Mouse (Mus musculus) embryonic facial prominence, embryonic 12.5 days (tissue): ENCODE results near the gene Zmym1. TPM values are rescaled to one million over a fixed set of nuclear protein-coding genes. Genes with fewer than 3 reads are reported as not detected.
A peak's percentile ranks its signal among the peaks of the same experiment; 100 is the strongest.

Source experiments
- ATAC-seq: fragments of 200-750 bp; cut with Nextera tagmentation; 2 replicates; pipeline ENCODE4 v1.8.0; 2017; ENCODE audit not compliant: insufficient number of reproducible peaks, insufficient read depth, low FRiP score, low TSS enrichment
- H3K27ac ChIP-seq: fragments of 300-500 bp; sonication (generic); 2 replicates; pipeline ENCODE4 v1.5.1; 2016; ENCODE audit warnings: mild to moderate bottlenecking
- H3K27me3 ChIP-seq: fragments of 300-500 bp; sonication (generic); 2 replicates; pipeline ENCODE4 v1.6.1; 2016; ENCODE audit warnings: mild to moderate bottlenecking, moderate library complexity
- H3K36me3 ChIP-seq: fragments of 300-500 bp; sonication (generic); 2 replicates; pipeline ENCODE4 v1.6.1; 2016; ENCODE audit warnings: mild to moderate bottlenecking
- H3K4me1 ChIP-seq: fragments of 300-500 bp; sonication (generic); 2 replicates; pipeline ENCODE4 v1.6.1; 2016
- H3K4me2 ChIP-seq: fragments of 300-500 bp; sonication (generic); replicated peaks from 2 replicates; pipeline ENCODE4 v1.6.1; 2016; ENCODE audit warnings: mild to moderate bottlenecking, moderate library complexity
- H3K4me3 ChIP-seq: fragments of 300-500 bp; sonication (generic); 2 replicates; pipeline ENCODE4 v1.5.1; 2016; ENCODE audit warnings: mild to moderate bottlenecking
- H3K9ac ChIP-seq: fragments of 300-500 bp; sonication (generic); 2 replicates; pipeline ENCODE4 v1.6.1; 2016; ENCODE audit warnings: mild to moderate bottlenecking, moderate library complexity
- H3K9me3 ChIP-seq: fragments of 300-500 bp; sonication (generic); 2 replicates; pipeline ENCODE4 v1.6.1; 2016; ENCODE audit warnings: mild to moderate bottlenecking, moderate library complexity
- WGBS: fragments of 180-500 bp; shearing (Covaris S2); methylation state at CpG from one replicate; pipeline ENCODE4 v1.1.7; 2016; 5-methylcytosine and 5-hydroxymethylcytosine counted together
- polyA plus RNA-seq: library from polyadenylated mRNA; unstranded; fragments of >200 nt; fragmentation: Nextera tagmentation; extraction: Ambion mirVana; gene quantifications from 2 replicates; pipeline ENCODE4 v1.2.1, GENCODE M21; 2016

Zmym1 gene
- polyA plus RNA-seq, 1 experiment from 2014 or later, result 27.1 TPM

GRCm38 (mm10) chr4:127054522-127055198, 6.3 kb downstream of the Zmym1 start:
- Histone ChIP-seq H3K9ac (no peak overlapping the region), H3K27ac (no peak overlapping the region), H3K9me3 (no peaks in the 10 kb centered on the region), H3K4me2 (no peak overlapping the region), H3K4me1 (no peaks in the 10 kb centered on the region), H3K4me3 (no peak overlapping the region), H3K36me3 (peaks cover 58% of the 10 kb centered on the region), H3K27me3 (no peaks in the 10 kb centered on the region)
- no peak for ATAC-seq
- 80% methylated on average over 7 of the region's 7 CpGs for WGBS

GRCm38 (mm10) chr4:127053071-127053470, 7.9 kb downstream of the Zmym1 start:
- no peaks in the 10 kb centered on the region for H3K27me3 ChIP-seq
- H3K36me3 ChIP-seq, result peaks cover 64% of the 10 kb centered on the region
- no peak overlapping the region for H3K9ac ChIP-seq
- no peak for ATAC-seq
- H3K4me3 ChIP-seq, result no peak overlapping the region
- H3K4me1 ChIP-seq, result no peaks in the 10 kb centered on the region
- no peak overlapping the region for H3K27ac ChIP-seq
- H3K4me2 ChIP-seq, result no peak overlapping the region
- H3K9me3 ChIP-seq, result no peaks in the 10 kb centered on the region
- WGBS, result 89% methylated on average over 5 of the region's 5 CpGs

DNA sequence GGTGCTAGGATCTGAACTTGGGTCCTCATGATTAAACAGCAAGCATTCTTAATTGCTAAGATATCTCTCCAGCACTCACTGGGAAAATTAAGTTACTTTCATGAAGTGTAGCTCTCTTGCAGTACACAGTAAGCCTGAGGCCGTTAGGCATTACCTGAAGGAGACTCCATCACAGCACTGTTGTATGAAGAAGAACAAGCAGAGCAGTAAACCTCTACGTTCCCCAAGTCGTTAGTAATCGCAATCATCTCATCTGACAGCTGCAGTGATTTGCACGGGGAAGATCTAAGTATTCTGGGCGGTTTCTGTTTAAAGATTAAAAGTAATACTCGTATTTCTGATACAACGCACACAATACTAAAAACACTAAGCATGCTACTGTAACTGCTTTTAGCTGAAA, 9.8 kb downstream of the Zmym1 start:
- Histone ChIP-seq H3K4me3 (no peak overlapping the region), H3K27me3 (no peaks in the 10 kb centered on the region), H3K4me2 (no peak overlapping the region), H3K4me1 (no peaks in the 10 kb centered on the region), H3K9me3 (no peaks in the 10 kb centered on the region), H3K9ac (no peak overlapping the region), H3K27ac (no peak overlapping the region), H3K36me3 (peaks cover 62% of the 10 kb centered on the region)
- 92% methylated on average over 8 of the region's 8 CpGs for WGBS
- ATAC-seq, result no peak

- Histone ChIP-seq H3K36me3 (peaks cover 44% of the 10 kb centered on the region), H3K4me3 (no peak overlapping the region), H3K4me2 (no peak overlapping the region), H3K9ac (no peak overlapping the region), H3K9me3 (no peaks in the 10 kb centered on the region), H3K4me1 (no peaks in the 10 kb centered on the region), H3K27me3 (no peaks in the 10 kb centered on the region), H3K27ac (no peak overlapping the region)
- no peak for ATAC-seq
- 86% methylated on average over 4 of the region's 4 CpGs for WGBS
Observed at GRCm38 (mm10) chr4:127043540-127043939, 17.4 kb downstream of the Zmym1 start.

GRCm38 (mm10) chr4:127039871-127040483, 21.0 kb downstream of the Zmym1 start:
- Histone ChIP-seq H3K4me1 (no peaks in the 10 kb centered on the region), H3K9me3 (no peaks in the 10 kb centered on the region), H3K4me3 (no peak overlapping the region), H3K27me3 (no peaks in the 10 kb centered on the region), H3K9ac (no peak overlapping the region), H3K36me3 (peaks cover 56% of the 10 kb centered on the region), H3K27ac (no peak overlapping the region), H3K4me2 (no peak overlapping the region)
- no peak for ATAC-seq
- WGBS, result 59% methylated on average over 3 of the region's 3 CpGs

- Histone ChIP-seq H3K27me3 (no peaks in the 10 kb centered on the region), H3K27ac (no peak overlapping the region), H3K9ac (no peak overlapping the region), H3K36me3 (peaks cover 59% of the 10 kb centered on the region), H3K9me3 (no peaks in the 10 kb centered on the region), H3K4me2 (no peak overlapping the region), H3K4me3 (no peak overlapping the region), H3K4me1 (0 out of 2 replicates have a peak, but pooled peaks cover 2% of the 10 kb centered on the region)
- no peak for ATAC-seq
- WGBS, result 93% methylated on average over 3 of the region's 3 CpGs
Observed at GRCm38 (mm10) chr4:127038828-127039349, 22.1 kb downstream of the Zmym1 start.

DNA sequence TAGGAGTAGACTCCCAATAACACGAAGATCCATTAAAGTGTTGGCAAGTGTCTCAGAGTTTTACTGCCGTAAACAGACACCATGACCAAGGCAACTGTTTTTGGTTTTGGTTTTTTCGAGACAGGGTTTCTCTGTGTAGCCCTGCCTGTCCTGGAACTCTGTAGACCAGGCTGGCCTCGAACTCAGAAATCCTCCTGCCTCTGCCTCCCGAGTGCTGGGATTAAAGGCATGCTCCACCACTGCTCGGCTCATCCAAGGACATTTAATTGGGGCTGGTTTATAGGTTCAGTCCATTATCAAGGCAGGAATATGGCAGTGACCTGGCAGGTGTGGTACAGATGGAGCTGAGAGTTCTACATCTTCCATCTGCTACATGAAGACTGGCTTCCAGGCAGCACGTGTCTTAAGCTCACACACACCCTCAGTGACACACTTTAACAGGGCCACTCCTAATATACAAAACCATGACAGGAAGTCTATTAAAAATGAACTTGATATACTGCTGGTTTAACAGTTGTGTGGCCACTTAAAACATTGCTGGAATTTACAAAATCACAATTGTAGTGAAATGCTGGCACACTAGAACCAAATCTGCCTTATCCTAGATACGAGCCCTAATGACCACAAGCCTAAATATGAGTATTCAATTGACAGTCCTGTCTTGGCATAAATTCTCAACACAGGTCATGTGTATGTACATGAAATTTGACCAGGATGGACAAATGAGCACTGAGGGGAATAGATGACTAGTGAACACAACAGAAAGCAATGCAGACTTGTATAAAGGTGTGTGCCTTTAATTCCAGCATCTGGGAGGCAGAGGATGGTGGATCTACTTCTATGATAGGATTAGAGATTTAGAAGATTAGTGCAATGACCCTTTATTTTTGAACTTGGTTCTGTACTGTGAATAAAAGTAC, 22.8 kb downstream of the Zmym1 start:
- H3K9me3 ChIP-seq, result no peaks in the 10 kb centered on the region
- no peak for ATAC-seq
- H3K36me3 ChIP-seq, result peaks cover 60% of the 10 kb centered on the region
- no peak overlapping the region for H3K4me2 ChIP-seq
- H3K4me3 ChIP-seq, result no peak overlapping the region
- H3K9ac ChIP-seq, result no peak overlapping the region
- H3K27me3 ChIP-seq, result no peaks in the 10 kb centered on the region
- 86% methylated on average over 8 of the region's 8 CpGs for WGBS
- H3K27ac ChIP-seq, result no peak overlapping the region
- H3K4me1 ChIP-seq, result 0 out of 2 replicates have a peak, but pooled peaks cover 2% of the 10 kb centered on the region

DNA sequence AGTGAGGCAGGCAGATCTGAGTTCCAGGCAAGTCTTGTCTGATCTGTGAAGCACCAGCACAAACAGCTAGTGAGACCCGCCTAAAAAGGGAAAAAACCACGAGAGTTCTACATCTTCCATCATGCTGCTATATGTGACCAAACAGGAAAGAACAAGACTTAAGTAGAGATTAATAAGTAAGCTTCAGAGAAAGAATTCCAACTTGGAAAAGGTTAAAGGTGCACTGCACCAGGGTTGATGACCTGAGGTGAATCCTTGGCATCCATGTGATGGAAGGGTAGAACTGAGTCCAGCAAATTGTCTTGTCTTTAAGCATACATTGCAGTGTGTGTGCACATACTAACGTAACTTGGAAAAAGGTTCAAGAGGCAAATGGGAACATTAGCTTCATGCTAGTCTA, 23.8 kb downstream of the Zmym1 start:
- no peak overlapping the region for H3K9ac ChIP-seq
- no peaks in the 10 kb centered on the region for H3K27me3 ChIP-seq
- no peak overlapping the region for H3K4me2 ChIP-seq
- H3K9me3 ChIP-seq, result no peaks in the 10 kb centered on the region
- H3K27ac ChIP-seq, result no peak overlapping the region
- H3K4me3 ChIP-seq, result no peak overlapping the region
- 0 out of 2 replicates have a peak, but pooled peaks cover 2% of the 10 kb centered on the region for H3K4me1 ChIP-seq
- peaks cover 71% of the 10 kb centered on the region for H3K36me3 ChIP-seq
- ATAC-seq, result no peak
- 94% methylated on average over 3 of the region's 3 CpGs for WGBS

DNA sequence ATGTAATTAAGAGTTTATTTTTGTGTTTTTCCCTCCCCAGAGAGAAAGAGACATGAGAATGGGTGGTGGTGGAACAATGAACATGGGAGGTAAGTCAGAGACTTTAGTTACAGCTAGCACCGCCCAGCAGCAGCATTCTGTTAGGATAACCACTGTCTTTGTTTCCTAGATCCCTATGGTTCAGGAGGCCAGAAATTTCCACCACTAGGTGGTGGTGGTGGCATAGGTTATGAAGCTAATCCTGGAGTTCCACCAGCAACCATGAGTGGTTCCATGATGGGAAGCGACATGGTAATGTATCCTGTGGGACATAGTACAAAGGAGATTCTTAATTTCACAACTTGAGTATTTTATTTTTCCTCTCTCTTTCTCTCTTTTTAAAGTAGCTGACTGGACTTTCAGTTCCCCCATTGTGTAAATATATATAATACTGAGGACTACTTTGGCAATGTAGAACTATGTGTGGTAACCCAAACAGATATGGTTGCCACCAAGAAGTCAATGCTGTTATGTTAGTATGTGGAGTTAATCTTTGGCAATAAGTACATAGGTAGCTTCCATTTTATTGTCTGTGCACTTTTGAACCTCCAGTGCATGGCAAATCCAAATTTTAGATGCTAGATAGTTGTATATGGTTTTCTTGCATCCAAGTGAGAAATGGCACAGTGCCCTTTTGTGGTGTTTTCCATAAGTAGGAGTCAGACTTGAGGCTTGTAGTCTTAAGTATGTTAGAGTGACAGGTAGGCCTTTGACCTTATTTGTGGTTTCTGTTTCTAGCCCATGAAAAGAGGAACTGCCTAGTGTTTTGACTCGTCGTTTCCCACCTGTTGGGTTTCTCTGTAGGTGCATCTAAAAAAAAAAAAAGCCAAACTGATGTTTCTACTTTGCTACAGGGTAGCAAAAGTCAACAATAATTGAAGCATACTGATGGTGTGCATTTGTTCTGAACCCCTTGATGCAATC, 33.4 kb downstream of the Zmym1 start:
- ATAC-seq, result no peak
- Histone ChIP-seq H3K4me3 (no peak overlapping the region), H3K9me3 (no peaks in the 10 kb centered on the region), H3K4me1 (peaks cover 24% of the 10 kb centered on the region), H3K4me2 (no peak overlapping the region), H3K27me3 (no peaks in the 10 kb centered on the region), H3K27ac (no peak overlapping the region), H3K9ac (no peak overlapping the region), H3K36me3 (peaks cover 81% of the 10 kb centered on the region)
- WGBS, result 78% methylated on average over 4 of the region's 4 CpGs

- Histone ChIP-seq H3K9ac (no peak overlapping the region), H3K4me2 (no peak overlapping the region), H3K27ac (no peak overlapping the region), H3K4me1 (peaks cover 24% of the 10 kb centered on the region), H3K9me3 (no peaks in the 10 kb centered on the region), H3K4me3 (no peak overlapping the region), H3K36me3 (peaks cover 75% of the 10 kb centered on the region), H3K27me3 (no peaks in the 10 kb centered on the region)
- ATAC-seq, result no peak
- 93% methylated on average over 4 of the region's 4 CpGs for WGBS
Observed at GRCm38 (mm10) chr4:127026826-127027225, 34.1 kb downstream of the Zmym1 start.

DNA sequence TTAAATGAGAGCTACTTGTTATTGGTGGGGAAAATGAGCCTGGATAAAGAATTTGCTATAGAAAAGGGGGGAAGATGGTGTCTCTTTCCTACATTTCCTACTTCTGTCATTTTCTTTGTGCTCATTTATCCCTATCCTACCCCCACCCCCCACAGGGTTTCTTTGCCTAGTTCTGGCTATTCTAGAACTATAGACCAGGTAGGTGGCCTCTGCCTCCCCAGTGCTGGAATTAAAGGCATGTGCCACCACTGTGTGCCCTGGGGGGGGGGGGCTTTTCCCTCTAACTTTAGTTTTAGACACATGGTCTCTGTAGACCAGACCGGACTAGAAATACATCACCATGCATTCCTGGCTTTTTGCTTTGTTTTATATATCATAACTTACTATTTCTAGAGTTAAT, 36.7 kb downstream of the Zmym1 start:
- peak overlapping the region; percentile 81 for H3K4me2 ChIP-seq
- peak overlapping the region; percentile 100; the same call in 1 of the 2 replicates for H3K9ac ChIP-seq
- H3K27me3 ChIP-seq, result no peaks in the 10 kb centered on the region
- H3K4me3 ChIP-seq, result peak overlapping the region; percentile 100
- no peak for ATAC-seq
- H3K4me1 ChIP-seq, result peaks cover 27% of the 10 kb centered on the region
- H3K36me3 ChIP-seq, result peaks cover 51% of the 10 kb centered on the region
- WGBS, result 55% methylated on average over 1 of the region's 1 CpGs
- no peak overlapping the region for H3K27ac ChIP-seq
- H3K9me3 ChIP-seq, result no peaks in the 10 kb centered on the region
